Mouse (Mus musculus): ENCODE data around the gene Prss21.

Gene Prss21

DNA sequence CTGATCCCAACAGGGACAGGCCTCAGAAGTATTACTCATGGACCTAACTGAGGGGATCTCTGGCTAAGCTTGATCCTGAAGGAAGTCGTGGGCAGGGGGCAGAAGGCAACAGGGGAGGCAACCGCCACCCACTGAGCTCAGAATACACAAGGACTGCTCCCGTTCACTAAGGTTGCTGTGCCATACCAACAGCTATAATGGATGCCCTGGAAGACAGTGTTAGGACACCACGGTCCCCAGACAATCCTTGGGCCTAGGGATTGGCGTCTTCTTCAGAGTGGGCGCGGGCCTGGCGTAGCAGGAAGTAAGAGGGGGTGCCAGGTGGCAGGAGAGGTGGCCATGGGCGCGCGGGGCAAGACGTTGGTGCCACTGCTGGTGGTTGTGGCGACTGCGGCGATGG, at the start of gene Prss21:
Prss21 (plus strand) TSS at position 301 of the 400 bp plus-strand sequence.
- no peak for DNase-seq (ENCODE audit: extremely low spot score)

- no peak for DNase-seq (ENCODE audit: extremely low spot score)
Observed at GRCm38 (mm10) chr17:23818579-23818978, 49.3 kb upstream of the Prss21 start.

- DNase-seq (ENCODE audit: extremely low spot score), result no peak
Observed at GRCm38 (mm10) chr17:23819235-23819634, 48.6 kb upstream of the Prss21 start.

DNA sequence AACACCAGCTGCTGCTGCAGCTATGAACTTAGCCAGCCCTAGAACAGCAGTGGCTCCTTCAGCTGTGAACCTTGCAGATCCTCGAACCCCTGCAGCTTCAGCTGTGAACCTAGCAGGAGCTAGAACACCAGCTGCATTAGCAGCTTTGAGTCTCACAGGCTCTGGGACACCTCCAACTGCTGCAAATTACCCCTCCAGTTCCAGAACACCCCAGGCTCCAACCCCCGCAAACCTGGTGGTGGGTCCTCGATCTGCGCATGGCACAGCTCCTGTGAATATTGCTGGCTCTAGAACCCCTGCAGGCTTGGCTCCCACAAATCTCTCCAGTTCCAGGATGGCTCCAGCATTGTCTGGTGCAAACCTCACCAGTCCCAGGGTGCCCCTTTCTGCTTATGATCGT, 47.1 kb upstream of the Prss21 start:
- DNase-seq (ENCODE audit: extremely low spot score), result no peak

DNA sequence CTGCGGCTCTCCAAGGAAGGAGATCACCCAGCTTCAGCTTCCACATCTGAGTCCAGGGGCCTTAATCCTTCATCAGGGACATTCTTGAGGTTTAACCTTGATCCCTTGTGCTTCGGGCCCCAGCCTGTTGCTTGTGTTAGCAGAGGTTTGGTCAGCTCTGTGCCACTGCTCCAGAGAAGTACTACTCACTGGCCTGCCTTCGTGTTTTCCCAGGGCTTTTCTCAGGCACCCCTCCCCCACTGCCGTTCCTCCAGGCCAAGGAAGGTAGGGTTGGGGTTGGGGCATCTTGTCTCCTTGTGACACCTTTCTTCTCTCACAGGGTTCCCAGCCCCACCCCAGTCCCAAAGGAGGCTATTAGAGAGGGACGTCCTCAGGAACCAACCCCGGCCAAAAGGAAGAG, 45.8 kb upstream of the Prss21 start:
- no peak for DNase-seq (ENCODE audit: extremely low spot score)

DNA sequence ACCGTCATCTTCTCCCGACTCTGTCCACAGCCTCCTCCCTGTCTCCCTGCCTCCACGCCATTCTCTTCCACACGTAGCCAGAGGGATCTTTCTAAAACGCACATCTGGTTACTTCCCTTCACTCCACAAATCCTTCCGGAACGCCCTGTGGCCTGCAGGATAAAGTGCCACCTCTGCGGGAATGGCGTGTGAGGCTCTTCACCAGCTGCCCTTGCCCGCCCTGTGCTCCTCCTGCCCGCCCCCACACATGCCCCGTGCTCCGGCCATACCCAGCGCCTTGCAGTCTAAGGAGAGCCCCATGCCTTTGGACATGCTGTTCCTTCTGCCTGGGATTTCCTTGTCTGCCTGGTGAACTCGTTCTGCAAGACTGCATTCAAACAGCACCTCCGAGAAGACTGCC, 44.8 kb upstream of the Prss21 start:
- no peak for DNase-seq (ENCODE audit: extremely low spot score)

DNA sequence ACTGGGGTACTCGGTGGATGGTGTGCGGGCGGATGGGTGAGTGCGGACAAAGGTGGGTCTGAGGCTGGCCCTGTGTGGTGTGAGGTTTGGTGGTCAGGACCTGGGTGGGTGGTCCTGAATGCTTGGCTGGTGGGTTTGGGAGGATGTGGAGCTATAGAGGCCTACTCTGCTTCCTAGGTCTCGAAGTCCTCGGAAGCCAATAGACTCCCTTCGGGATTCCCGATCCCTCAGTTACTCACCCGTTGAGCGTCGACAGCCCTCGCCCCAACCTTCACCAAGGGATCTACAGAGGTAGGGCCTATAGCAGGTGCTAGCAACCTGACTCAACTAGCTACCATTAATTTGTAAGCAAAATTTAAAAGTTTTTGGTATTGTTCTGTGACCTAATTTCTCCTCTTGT, 44.2 kb upstream of the Prss21 start:
- DNase-seq (ENCODE audit: extremely low spot score), result no peak

GRCm38 (mm10) chr17:23825591-23825990, 42.3 kb upstream of the Prss21 start:
- no peak for DNase-seq (ENCODE audit: extremely low spot score)

DNA sequence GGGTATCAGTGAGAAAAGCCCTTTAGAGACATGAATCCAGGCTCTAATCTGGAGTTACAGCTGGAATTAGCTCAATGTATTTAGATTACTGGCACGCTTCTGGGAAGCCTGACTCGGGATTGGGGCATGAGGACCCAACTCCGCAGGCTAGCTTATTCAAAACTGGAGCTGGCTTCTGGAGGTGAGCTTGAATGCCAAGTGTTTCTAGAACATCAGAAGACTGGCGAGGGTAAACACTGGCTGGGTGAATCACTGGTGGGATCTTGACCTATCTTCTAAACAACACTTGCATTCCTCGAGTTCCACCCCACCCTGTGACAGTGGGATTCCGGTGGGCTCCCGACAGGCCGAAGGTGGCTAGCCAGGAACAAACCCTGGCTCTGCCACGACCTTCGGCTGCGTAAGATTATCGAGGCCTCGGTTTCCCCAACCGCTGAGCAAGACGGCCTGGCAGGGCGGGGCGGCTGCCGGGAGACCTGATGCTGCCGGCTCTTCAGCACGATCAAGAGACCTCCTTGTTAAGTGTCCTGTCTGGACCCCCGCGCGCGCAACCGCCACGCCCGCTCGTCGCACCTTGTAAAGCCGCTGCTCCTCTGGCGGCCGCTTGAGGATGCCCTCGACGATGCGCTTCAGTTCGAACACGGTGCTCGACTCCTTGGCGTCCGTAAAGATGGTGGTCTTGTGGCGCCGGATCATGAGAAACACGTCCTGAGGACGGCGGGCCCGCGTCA, 39.4 kb upstream of the Prss21 start:
- DNase-seq (ENCODE audit: extremely low spot score), result no peak

- peak; percentile 93 for DNase-seq (ENCODE audit: extremely low spot score)
Observed at GRCm38 (mm10) chr17:23829064-23829619, 38.7 kb upstream of the Prss21 start, which contains the start of gene Elob. Gene Elob, minus strand, starts transcription at chr17:23829136.

DNA sequence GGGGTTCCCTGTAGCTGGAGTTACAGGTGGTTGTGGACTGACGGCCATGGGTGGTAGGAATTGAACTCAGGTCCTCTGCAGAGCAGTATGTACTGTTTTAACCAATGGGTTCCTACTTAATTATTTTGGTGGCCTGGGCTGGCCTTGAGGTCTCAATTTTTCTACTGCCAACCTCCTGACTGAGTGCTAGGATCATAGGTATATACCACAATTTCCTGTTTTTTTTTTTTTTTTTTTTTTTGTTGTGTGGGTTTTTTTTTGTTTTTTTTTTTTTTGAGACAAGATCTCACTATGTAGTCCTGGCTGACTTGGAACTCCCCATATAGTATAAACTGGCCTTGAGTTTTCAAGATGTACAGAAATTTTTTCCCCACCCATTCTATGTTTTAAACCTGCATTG, 36.7 kb upstream of the Prss21 start:
- no peak for DNase-seq (ENCODE audit: extremely low spot score)

DNA sequence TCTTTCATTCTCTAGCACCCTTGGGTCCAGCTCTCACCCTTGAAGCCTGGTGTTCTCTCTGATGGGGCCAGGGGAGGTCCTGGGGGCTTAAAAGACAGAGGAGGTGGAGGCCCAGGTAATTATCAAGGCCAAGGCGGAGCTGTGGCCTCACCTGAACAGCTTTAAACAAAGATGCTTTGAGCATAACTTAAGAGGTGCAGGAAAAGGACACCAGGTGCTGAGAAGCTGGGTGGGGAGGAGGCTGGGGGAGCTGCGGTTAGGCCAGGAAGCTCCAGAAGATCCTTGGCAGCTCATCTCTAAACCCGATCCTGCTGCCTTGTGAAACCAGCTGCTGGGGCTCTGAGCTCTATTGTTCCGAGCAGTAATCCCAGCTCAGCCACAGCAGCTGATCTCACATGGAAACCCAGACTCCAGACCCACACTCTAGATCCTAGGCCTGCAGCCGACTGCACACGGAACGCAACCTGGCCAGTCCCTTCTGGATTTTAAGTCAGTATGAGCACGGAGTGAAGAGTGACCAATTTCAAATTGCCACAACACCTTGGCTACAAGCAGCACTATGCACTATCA, 31.8 kb upstream of the Prss21 start, which contains the start of gene Prss33:
Prss33 (minus strand) TSS at position 51 of the 570 bp plus-strand sequence.
- DNase-seq (ENCODE audit: extremely low spot score), result no peak

GRCm38 (mm10) chr17:23841145-23841544, 26.7 kb upstream of the Prss21 start:
- DNase-seq (ENCODE audit: extremely low spot score), result peak; percentile 61

GRCm38 (mm10) chr17:23843141-23843811, 24.6 kb upstream of the Prss21 start:
- no peak for DNase-seq (ENCODE audit: extremely low spot score)

DNA sequence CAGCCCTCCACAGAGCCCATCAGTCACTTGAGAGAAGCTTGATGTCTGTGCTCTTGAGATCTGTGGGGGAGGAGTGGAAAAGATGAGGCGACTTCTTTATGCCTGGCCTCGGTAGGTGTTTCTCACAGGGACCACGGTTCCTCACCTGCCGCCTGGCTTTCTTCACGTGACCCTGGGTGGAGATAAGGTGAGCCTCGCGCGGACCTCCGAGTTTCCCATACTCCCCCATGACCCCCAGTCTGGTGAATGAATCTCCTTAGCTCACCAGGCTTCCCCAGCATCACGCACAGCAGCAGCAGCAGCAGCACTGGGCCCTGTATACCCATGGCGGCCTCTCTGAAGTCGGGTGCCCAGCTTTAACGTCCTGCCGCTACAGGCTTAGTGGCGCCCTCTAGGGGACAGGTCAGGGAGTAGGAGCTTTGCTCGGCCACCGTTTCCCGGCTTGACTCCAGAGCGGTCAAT, 24.0 kb upstream of the Prss21 start, which contains the start of the genes Prss32 and Prss41:
Prss32 (plus strand) TSS at position 44 of the 462 bp plus-strand sequence.
Prss41 (minus strand) TSS at position 361 of the 462 bp plus-strand sequence.
- DNase-seq (ENCODE audit: extremely low spot score), result peak; percentile 62

- no peak for DNase-seq (ENCODE audit: extremely low spot score)
Observed at GRCm38 (mm10) chr17:23850028-23850427, 17.8 kb upstream of the Prss21 start.

- DNase-seq (ENCODE audit: extremely low spot score), result peak; percentile 71
Observed at GRCm38 (mm10) chr17:23850853-23851749, 16.8 kb upstream of the Prss21 start.

GRCm38 (mm10) chr17:23853292-23853691, 14.6 kb upstream of the Prss21 start:
- DNase-seq (ENCODE audit: extremely low spot score), result peak; percentile 51

DNA sequence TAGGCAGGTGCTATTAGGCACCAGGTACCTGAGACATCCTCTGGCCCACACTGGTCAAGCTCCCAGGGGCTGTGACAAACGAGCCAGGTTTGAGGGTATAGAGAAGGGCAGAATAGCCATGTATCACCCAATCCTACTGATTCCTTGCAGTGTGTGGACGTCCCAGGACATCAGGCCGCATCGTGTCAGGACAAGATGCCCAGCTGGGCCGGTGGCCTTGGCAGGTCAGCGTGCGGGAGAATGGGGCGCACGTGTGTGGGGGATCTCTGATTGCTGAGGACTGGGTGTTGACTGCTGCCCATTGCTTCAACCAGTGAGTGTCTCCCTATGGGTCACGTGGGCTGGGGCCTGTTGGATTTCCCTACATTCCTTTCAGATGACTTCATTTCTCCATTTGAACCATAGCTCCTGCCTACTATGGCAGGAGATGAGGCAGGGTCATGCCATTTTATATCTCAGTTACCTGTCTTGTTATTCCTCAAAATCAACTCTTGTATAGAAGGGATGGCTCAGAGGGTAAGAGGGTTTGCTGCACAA, 13.6 kb upstream of the Prss21 start:
- no peak for DNase-seq (ENCODE audit: extremely low spot score)

DNA sequence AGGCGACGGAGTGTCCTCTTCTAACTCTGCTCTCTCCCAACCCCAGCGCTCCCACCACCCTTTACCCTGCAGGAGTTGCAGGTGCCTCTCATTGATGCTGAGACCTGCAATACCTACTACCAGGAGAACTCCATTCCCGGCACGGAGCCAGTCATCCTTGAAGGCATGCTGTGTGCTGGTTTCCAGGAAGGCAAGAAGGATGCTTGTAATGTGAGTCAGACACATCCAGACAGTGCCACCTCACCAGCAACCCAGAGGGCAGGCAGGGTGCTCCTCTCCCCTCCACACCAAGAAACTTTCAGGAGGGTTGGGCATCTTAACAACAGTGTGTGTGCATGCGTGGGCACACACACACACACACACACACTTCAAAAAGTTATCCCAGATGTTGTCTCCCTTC, 10.7 kb upstream of the Prss21 start:
- no peak for DNase-seq (ENCODE audit: extremely low spot score)

GRCm38 (mm10) chr17:23857913-23858312, 9.9 kb upstream of the Prss21 start:
- DNase-seq (ENCODE audit: extremely low spot score), result no peak
